Mouse (Mus musculus) hindbrain, embryonic 10.5 days (tissue): Measurements from ENCODE around the gene Tnnt1. TPM values are rescaled to one million over a fixed set of nuclear protein-coding genes. Genes with fewer than 3 reads are reported as not detected.
A peak's percentile ranks its signal among the peaks of the same experiment; 100 is the strongest.

ENCODE experiments used
- DNase-seq: peaks from one replicate; pipeline ENCODE4 v3.0.0-alpha.2; 2017; ENCODE audit warnings: low spot score
- H3K27ac ChIP-seq: fragments of 300-500 bp; sonication (generic); 2 replicates; pipeline ENCODE4 v1.5.1; 2016; ENCODE audit warnings: mild to moderate bottlenecking, moderate library complexity
- H3K27me3 ChIP-seq: fragments of 300-500 bp; sonication (generic); 2 replicates; pipeline ENCODE4 v1.6.1; 2016; ENCODE audit warnings: mild to moderate bottlenecking; ENCODE audit not compliant: poor library complexity, insufficient read depth, severe bottlenecking
- H3K36me3 ChIP-seq: fragments of 300-500 bp; sonication (generic); 2 replicates; pipeline ENCODE4 v1.6.1; 2016; ENCODE audit warnings: mild to moderate bottlenecking, moderate library complexity
- H3K4me1 ChIP-seq: fragments of 300-500 bp; sonication (generic); replicated peaks from 2 replicates; pipeline ENCODE4 v1.6.1; 2016; ENCODE audit warnings: mild to moderate bottlenecking
- H3K4me3 ChIP-seq: fragments of 300-500 bp; sonication (generic); 2 replicates; pipeline ENCODE4 v1.5.1; 2016; ENCODE audit warnings: mild to moderate bottlenecking, moderate library complexity
- H3K9me3 ChIP-seq: fragments of 300-500 bp; sonication (generic); 2 replicates; pipeline ENCODE4 v1.6.1; 2016; ENCODE audit warnings: mild to moderate bottlenecking, moderate library complexity
- WGBS: fragments of 180-500 bp; shearing (Covaris S2); methylation state at CpG from one replicate; pipeline ENCODE4 v1.1.7; 2016; 5-methylcytosine and 5-hydroxymethylcytosine counted together
- polyA plus RNA-seq: library from polyadenylated mRNA; unstranded; fragments of >200 nt; fragmentation: Nextera tagmentation; extraction: Ambion mirVana; gene quantifications from 2 replicates; pipeline ENCODE4 v1.2.1, GENCODE M21; 2016

Gene Tnnt1
- polyA plus RNA-seq, 1 experiment from 2014 or later: 6.2 TPM

- Histone ChIP-seq H3K36me3 (peaks cover 25% of the 10 kb centered on the region), H3K4me1 (peaks cover 32% of the 10 kb centered on the region), H3K27ac (peak overlapping the region; percentile 93), H3K4me3 (peak overlapping the region; percentile 66), H3K27me3 (peaks cover 41% of the 10 kb centered on the region), H3K9me3 (peaks cover 8% of the 10 kb centered on the region; the same call in 1 of the 2 replicates)
- under 1% methylated on average over 39 of the region's 39 CpGs for WGBS
- peak; percentile 90 for DNase-seq
Observed at GRCm38 (mm10) chr7:4478021-4478795, 38.0 kb downstream of the Tnnt1 start.

- no peaks in the 10 kb centered on the region for H3K36me3 ChIP-seq
- H3K27ac ChIP-seq: no peak overlapping the region
- peaks cover 83% of the 10 kb centered on the region for H3K27me3 ChIP-seq
- peaks cover 9% of the 10 kb centered on the region; the same call in 1 of the 2 replicates for H3K9me3 ChIP-seq
- DNase-seq: no peak
- WGBS: 10% methylated on average over 19 of the region's 19 CpGs
- H3K4me3 ChIP-seq: 0 out of 2 replicates have a peak overlapping the region, but pooled peaks have one; percentile 18
- peaks cover 36% of the 10 kb centered on the region for H3K4me1 ChIP-seq
Observed at GRCm38 (mm10) chr7:4473940-4474339, 42.2 kb downstream of the Tnnt1 start.

DNA sequence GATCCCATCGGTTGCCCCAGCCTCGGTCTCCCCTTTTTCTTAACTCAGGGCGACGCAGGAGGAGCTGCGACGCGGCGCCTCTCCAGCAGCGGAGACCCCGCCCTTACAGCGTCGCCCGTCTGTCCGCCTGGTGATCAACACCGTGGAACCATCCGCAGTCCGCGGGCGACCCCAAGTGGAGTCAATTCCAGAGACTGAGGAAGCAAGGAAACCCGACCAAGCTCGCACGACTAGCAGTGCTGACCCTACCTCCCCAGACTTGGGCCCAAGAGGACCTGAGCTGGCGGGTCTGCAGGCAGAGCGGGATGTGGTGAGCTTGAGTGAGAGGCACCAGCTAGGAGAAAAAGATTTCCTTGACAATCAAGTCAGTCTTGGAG lies 45.0 kb downstream of the Tnnt1 start:
- Histone ChIP-seq H3K27ac (no peak overlapping the region; the same call in 1 of the 2 replicates), H3K4me1 (peaks cover 20% of the 10 kb centered on the region), H3K36me3 (no peaks in the 10 kb centered on the region), H3K4me3 (peak overlapping the region; percentile 51), H3K27me3 (peaks cover 78% of the 10 kb centered on the region), H3K9me3 (peaks cover 6% of the 10 kb centered on the region; the same call in 1 of the 2 replicates)
- WGBS: under 1% methylated on average over 24 of the region's 24 CpGs
- DNase-seq: peak; percentile 83

DNA sequence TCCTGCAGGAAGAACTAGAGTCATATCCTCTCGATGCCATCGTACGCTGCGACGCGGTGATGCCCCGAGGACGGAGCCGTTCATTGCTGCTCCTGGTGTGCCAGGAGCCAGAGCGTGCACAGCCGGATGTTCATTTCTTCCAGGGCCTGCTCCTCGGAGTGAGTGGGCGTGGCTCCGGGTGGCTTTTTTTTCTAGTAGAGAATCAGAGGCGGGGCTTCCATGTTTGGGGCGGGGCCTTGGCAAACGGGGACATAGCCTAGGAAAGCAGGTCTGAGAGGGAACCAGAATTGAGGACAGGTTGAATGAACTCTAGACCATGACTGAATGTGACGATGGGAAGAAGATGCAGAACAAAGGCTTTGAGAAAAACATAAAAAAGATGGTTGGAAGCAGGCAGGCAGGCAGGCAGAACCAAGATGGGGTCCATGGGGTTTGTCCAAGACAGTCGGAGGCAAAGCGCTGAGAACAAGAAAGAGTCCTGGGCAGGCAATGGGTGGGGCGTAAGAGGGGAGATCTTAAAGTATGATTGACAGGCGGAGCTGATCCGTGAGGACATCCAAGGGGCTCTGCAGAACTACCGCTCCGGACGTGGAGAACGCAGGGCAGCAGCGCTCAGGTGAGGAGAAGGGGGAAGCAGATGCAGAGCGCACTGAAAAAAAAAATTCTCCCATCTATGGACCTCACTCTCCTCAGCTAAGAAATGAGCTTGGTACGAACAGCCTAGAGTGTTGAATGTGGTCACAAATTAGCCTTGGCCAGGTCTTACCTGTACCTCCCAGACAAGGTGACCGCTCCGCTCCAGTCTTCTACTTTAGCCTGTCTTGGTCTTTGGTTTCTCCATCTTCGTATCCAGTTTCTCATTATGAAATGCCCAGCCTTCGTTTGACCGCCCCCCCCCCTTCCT lies 45.7 kb downstream of the Tnnt1 start:
- Histone ChIP-seq H3K36me3 (no peaks in the 10 kb centered on the region), H3K9me3 (peaks cover 6% of the 10 kb centered on the region; the same call in 1 of the 2 replicates), H3K4me1 (peaks cover 20% of the 10 kb centered on the region), H3K27ac (no peak overlapping the region; the same call in 1 of the 2 replicates), H3K27me3 (peaks cover 72% of the 10 kb centered on the region), H3K4me3 (peak overlapping the region; percentile 51)
- peak; percentile 71 for DNase-seq
- 2% methylated on average over 35 of the region's 35 CpGs for WGBS

DNA sequence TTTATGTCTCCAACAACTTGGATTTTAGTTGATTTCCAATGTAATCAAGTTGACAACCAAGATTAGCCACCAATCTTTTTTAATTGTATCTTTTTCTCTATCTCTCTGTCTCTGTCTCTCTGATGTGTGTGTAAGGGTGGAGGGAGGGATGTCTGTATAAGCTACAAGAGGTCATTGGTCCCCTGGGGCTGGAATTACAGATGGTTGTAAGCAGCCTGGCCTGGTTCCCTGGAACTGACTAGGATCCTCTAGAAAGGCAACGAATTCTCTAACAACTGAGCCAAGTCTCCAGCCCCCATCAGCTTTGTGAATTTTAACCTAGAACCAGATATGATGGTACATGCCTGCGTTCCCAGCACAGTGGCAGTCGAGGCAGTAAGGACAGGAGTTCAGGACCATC lies 48.4 kb downstream of the Tnnt1 start:
- Histone ChIP-seq H3K36me3 (no peaks in the 10 kb centered on the region), H3K9me3 (no peaks in the 10 kb centered on the region), H3K27ac (no peak overlapping the region), H3K4me1 (peaks cover 14% of the 10 kb centered on the region), H3K27me3 (peaks cover 45% of the 10 kb centered on the region), H3K4me3 (no peak overlapping the region)
- no peak for DNase-seq
- whole genome bisulfite sequencing: 76% methylated on average over 3 of the region's 3 CpGs

DNA sequence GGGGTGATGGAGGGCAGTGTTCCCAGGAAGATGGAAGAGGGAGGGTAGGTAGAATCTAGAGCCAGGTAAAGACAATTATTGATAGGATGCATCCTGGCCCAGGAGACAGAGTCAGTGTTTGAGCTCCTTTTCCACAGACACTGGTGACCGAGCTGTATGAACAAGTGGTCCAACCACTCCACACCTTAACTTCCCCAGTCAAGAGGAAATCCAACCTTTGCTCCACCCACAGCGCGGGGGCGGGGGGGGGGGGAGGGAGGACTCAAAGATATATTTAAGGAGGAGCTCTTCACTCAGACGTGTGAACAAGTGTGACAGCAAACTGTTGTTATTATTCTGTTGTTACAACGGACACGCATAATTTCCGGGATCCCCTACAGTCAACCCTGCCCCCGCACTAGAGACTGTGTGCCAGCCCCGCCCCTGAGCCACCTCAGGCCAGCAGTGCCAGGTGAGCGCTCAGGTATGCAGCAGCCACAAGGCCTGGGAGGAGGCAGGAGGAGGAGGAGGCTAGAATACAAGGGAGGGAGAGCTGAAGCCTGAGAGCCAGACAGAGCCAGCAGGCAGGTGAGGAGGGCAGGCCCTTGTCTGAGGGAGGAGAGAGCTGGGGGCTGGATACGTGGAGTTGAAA lies 51.9 kb downstream of the Tnnt1 start:
- WGBS: 15% methylated on average over 12 of the region's 12 CpGs
- Histone ChIP-seq H3K4me3 (no peak overlapping the region), H3K27me3 (peaks cover 10% of the 10 kb centered on the region), H3K9me3 (no peaks in the 10 kb centered on the region), H3K27ac (0 out of 2 replicates have a peak overlapping the region, but pooled peaks have one; percentile 29), H3K4me1 (0 out of 2 replicates have a peak, but pooled peaks cover 4% of the 10 kb centered on the region), H3K36me3 (no peaks in the 10 kb centered on the region)
- no peak for DNase-seq

DNA sequence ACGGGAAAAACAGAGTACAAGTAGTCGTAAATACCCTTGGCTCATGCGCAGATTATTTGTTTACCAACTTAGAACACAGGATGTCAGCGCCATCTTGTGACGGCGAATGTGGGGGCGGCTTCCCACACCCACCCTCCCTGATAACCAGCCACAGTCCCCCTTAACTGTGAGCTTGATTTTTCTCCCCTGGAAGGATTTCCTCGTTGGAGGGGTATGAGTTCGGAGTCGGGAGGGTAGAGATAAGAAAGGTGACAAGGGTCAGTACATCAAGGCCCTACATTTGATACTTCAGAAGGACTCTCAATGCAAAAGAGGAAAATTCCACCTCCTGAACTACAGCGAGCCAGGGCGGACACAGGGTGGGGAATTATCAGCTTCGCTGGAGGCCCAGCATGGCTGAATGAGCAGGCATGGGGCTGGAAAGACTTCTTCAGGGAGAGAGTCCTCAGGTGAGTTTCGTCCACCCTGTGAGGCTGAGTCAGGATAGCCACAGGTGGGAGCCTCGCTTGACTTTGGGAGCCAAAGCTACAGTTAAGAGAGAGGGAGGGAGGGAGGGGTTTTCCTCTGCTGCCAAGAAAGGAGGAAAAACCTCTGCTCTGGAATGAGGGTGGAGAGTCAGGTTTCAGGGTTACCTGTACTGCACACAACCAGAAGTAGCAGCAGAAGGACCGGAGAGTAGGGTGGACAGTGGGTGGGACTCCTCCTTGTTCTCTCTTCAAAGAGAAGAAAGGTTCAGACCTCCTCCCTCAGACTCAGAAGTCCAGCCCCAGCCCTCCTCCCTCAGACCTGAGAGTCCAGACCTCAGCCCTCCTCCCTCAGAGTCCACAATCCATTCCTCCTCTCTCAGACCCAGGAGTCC lies 55.4 kb downstream of the Tnnt1 start, which contains the start of gene Eps8l1:
Gene Eps8l1, plus strand, starts transcription at position 99 of the 859 bp plus-strand sequence.
- no peak for DNase-seq
- no peaks in the 10 kb centered on the region for H3K9me3 ChIP-seq
- no peaks in the 10 kb centered on the region for H3K27me3 ChIP-seq
- H3K4me1 ChIP-seq: 0 out of 2 replicates have a peak, but pooled peaks cover 4% of the 10 kb centered on the region
- peak within 1 kb of the TSS; percentile 37 for H3K4me3 ChIP-seq
- peak within 1 kb of the TSS; percentile 59 for H3K27ac ChIP-seq
- no peaks in the 10 kb centered on the region for H3K36me3 ChIP-seq
- 67% methylated on average over 14 of the region's 16 CpGs for WGBS

Other genes with a start within 250 kb of the Tnnt1 start
- gene Ncr1, start 178.7 kb downstream of the Tnnt1 start, polyA plus RNA-seq: not detected in 2 replicates
- gene Gp6, start 118.6 kb downstream of the Tnnt1 start, polyA plus RNA-seq: 0.10 and 0.50 TPM in 2 replicates
- gene Rdh13, start 70.7 kb downstream of the Tnnt1 start, polyA plus RNA-seq: 30.6 and 34.1 TPM in 2 replicates
- gene Eps8l1, start 55.7 kb downstream of the Tnnt1 start, polyA plus RNA-seq: 2.8 and 5.4 TPM in 2 replicates
- gene Ppp1r12c, start 14.7 kb downstream of the Tnnt1 start, polyA plus RNA-seq: 40.8 and 45.8 TPM in 2 replicates
- gene Tnni3, start 7.8 kb upstream of the Tnnt1 start, polyA plus RNA-seq: 2.5 and 3.5 TPM in 2 replicates
- 2.5 and 2.9 TPM in 2 replicates for gene Dnaaf3, start 16.1 kb upstream of the Tnnt1 start, polyA plus RNA-seq
- 5.0 and 15.2 TPM in 2 replicates for gene Syt5, start 31.2 kb upstream of the Tnnt1 start, polyA plus RNA-seq
- gene Ptprh, start 87.7 kb upstream of the Tnnt1 start, polyA plus RNA-seq: not detected in 2 replicates
- 2.1 and 2.2 TPM in 2 replicates for gene Tmem86b, start 115.0 kb upstream of the Tnnt1 start, polyA plus RNA-seq
- gene Ppp6r1, start 142.6 kb upstream of the Tnnt1 start, polyA plus RNA-seq: 9.4 and 11.5 TPM in 2 replicates
- 131 and 139 TPM in 2 replicates for gene Hspbp1, start 168.7 kb upstream of the Tnnt1 start, polyA plus RNA-seq
- 1.7 and 2.8 TPM in 2 replicates for gene Brsk1, start 174.2 kb upstream of the Tnnt1 start, polyA plus RNA-seq
- gene Tmem150b, start 208.9 kb upstream of the Tnnt1 start, polyA plus RNA-seq: 0.14 and 0.17 TPM in 2 replicates
- 94.8 and 106 TPM in 2 replicates for gene Kmt5c, start 223.7 kb upstream of the Tnnt1 start, polyA plus RNA-seq
- gene Cox6b2, start 236.7 kb upstream of the Tnnt1 start, polyA plus RNA-seq: 40.8 and 46.1 TPM in 2 replicates